Comparison of ENCODE assay signal across 10 mouse cellular contexts in genomic region chr11:64396331-64396881, GRCm38 (mm10). TPM values are rescaled to one million over a fixed set of nuclear protein-coding genes. Genes with fewer than 3 reads are reported as not detected.
DNase-seq lines count a peak whose midpoint lies in the region; ATAC-seq lines count a peak whose summit lies in the region.
"Had no signal": no experiment of that assay in that cellular context is flagged by ENCODE, and none has a peak within 500 bp of the region (broad histone marks: within the 10 kb centered on the region; RNA-seq: fewer than 3 reads in every experiment).

No protein-coding gene starts in this region.

- no peaks in the 10 kb centered on the region for H3K9me3 ChIP-seq in embryonic facial prominence, embryonic 15.5 days (replicated peaks)
- H3K9me3 ChIP-seq in neural tube, embryonic 13.5 days = no peaks in the 10 kb centered on the region
- H3K9me3 ChIP-seq: liver, embryonic 15.5 days had no signal

- no peak overlapping the region for H3K27ac ChIP-seq in embryonic facial prominence, embryonic 15.5 days (replicated peaks)
- peak overlapping the region; percentile 76 for H3K27ac ChIP-seq in neural tube, embryonic 13.5 days (replicated peaks)
- H3K27ac ChIP-seq: liver, embryonic 15.5 days had no signal

- peak; percentile 67; the same call in 1 of the 2 replicates for ATAC-seq in embryonic facial prominence, embryonic 15.5 days (ENCODE audit: insufficient number of reproducible peaks, low FRiP score, low TSS enrichment, low read depth)
- ATAC-seq in neural tube, embryonic 13.5 days (ENCODE audit: low read depth) = peak; percentile 92
- ATAC-seq in erythroblast, adult 5-6 weeks (replicated peaks; ENCODE audit: low FRiP score, poor library complexity, severe bottlenecking) = no peak

- H3K27me3 ChIP-seq in embryonic facial prominence, embryonic 15.5 days = no peaks in the 10 kb centered on the region
- H3K27me3 ChIP-seq in neural tube, embryonic 13.5 days = no peaks in the 10 kb centered on the region
- H3K27me3 ChIP-seq: liver, embryonic 15.5 days had no signal

- DNase-seq in lung, postnatal 4 days = peak; percentile 5 to 26
- no peak for DNase-seq in lung, postnatal 36 days
- peak; percentile 7 for DNase-seq in heart, postnatal 4 days
- peak; percentile 53 to 84 for DNase-seq in left cerebral cortex, adult 8-10 months (ENCODE audit: low spot score in 2 of 2)
- no peak for DNase-seq in spleen, adult 18-20 months

- no peaks in the 10 kb centered on the region for H3K36me3 ChIP-seq in embryonic facial prominence, embryonic 15.5 days
- H3K36me3 ChIP-seq in neural tube, embryonic 13.5 days = no peaks in the 10 kb centered on the region
- H3K36me3 ChIP-seq: liver, embryonic 15.5 days had no signal

- H3K9ac ChIP-seq in embryonic facial prominence, embryonic 15.5 days = no peak overlapping the region
- H3K9ac ChIP-seq in neural tube, embryonic 13.5 days = peak overlapping the region; percentile 42; the same call in 1 of the 2 replicates
- H3K9ac ChIP-seq: liver, embryonic 15.5 days had no signal

- 0 out of 2 replicates have a peak, but pooled peaks cover 5% of the 10 kb centered on the region for H3K4me1 ChIP-seq in embryonic facial prominence, embryonic 15.5 days
- H3K4me1 ChIP-seq in neural tube, embryonic 13.5 days (replicated peaks) = peaks cover 28% of the 10 kb centered on the region
- H3K4me1 ChIP-seq: liver, embryonic 15.5 days had no signal

- H3K4me2 ChIP-seq in embryonic facial prominence, embryonic 15.5 days (replicated peaks) = peak overlapping the region; percentile 32
- peak overlapping the region; percentile 48 for H3K4me2 ChIP-seq in neural tube, embryonic 13.5 days
- H3K4me2 ChIP-seq: liver, embryonic 15.5 days had no signal

- 11% methylated on average over 7 of the region's 7 CpGs for WGBS in embryonic facial prominence, embryonic 15.5 days
- WGBS in neural tube, embryonic 13.5 days = 1% methylated on average over 7 of the region's 7 CpGs

- peak overlapping the region; percentile 21; the same call in 1 of the 2 replicates for H3K4me3 ChIP-seq in embryonic facial prominence, embryonic 15.5 days (replicated peaks)
- H3K4me3 ChIP-seq in neural tube, embryonic 13.5 days = peak overlapping the region; percentile 19
- H3K4me3 ChIP-seq: liver, embryonic 15.5 days had no signal

RNA-seq across cellular contexts. Expression of gene Hs3st3a1, which starts 38.7 kb away (rescaled TPM):
- 1.7 and 1.9 TPM in 2 replicates for polyA plus RNA-seq in embryonic facial prominence, embryonic 15.5 days (2015; fragmentation: Nextera tagmentation; extraction: Ambion mirVana)
- under 1 TPM; 0.26 to 0.38 TPM for total RNA-seq in heart, postnatal 4 days (2021)
- 1 to 10 TPM; 1.3 to 2.7 (median 1.8) TPM for total RNA-seq in left cerebral cortex, adult 8-10 months (2022)
- 0.98 and 1.5 TPM in 2 replicates for polyA plus RNA-seq in neural tube, embryonic 13.5 days (2015; fragmentation: Nextera tagmentation; extraction: Ambion mirVana)
- total RNA-seq in erythroblast, adult 5-6 weeks (2015; ENCODE audit: low replicate concordance) = not detected in 2 replicates
- not detected in 2 replicates for total RNA-seq in erythroblast, adult 5-6 weeks (2017; ENCODE audit: low replicate concordance)

RNA-seq across cellular contexts. Expression of gene F930015N05Rik, which starts 40.0 kb away (rescaled TPM):
- 1.4 and 2.8 TPM in 2 replicates for polyA plus RNA-seq in embryonic facial prominence, embryonic 15.5 days (2015; fragmentation: Nextera tagmentation; extraction: Ambion mirVana)
- total RNA-seq in heart, postnatal 4 days (2021) = not detected
- 1 to 10 TPM in 2 of 4 experiments, under 1 TPM in 2; 0.80 to 1.7 (median 1.2) TPM for total RNA-seq in left cerebral cortex, adult 8-10 months (2022)
- polyA plus RNA-seq in neural tube, embryonic 13.5 days (2015; fragmentation: Nextera tagmentation; extraction: Ambion mirVana) = 1.5 and 1.9 TPM in 2 replicates
- not detected in 2 replicates for total RNA-seq in erythroblast, adult 5-6 weeks (2015; ENCODE audit: low replicate concordance)
- not detected in 2 replicates for total RNA-seq in erythroblast, adult 5-6 weeks (2017; ENCODE audit: low replicate concordance)
- total RNA-seq: adrenal gland, postnatal 36 days had no signal
- polyA plus RNA-seq: liver, embryonic 15.5 days had no signal

Comparison
In these comparisons a context has a peak if more than half of its experiments do, and no peak if none do; other contexts are left out.
1. DNase-seq: peak in lung, postnatal 4 days (2 of 2), heart, postnatal 4 days (single experiment) and left cerebral cortex, adult 8-10 months (2 of 2); none in lung, postnatal 36 days (single experiment) and spleen, adult 18-20 months (0 of 2).